Mouse (Mus musculus): ENCODE measurements around the gene Tmem199. TPM values are rescaled to one million over a fixed set of nuclear protein-coding genes. Genes with fewer than 3 reads are reported as not detected.

Tmem199 gene
- polyA plus RNA-seq, 1 experiment = 41.3 TPM

- no peaks in the 10 kb centered on the region for H3K27me3 ChIP-seq (ENCODE audit: control insufficient read depth, insufficient read depth, insufficient read length)
- H3ac ChIP-seq (ENCODE audit: control insufficient read depth, insufficient read length, low read depth) = no peak overlapping the region
- no peak for TF ChIP-seq CTCF (IDR thresholded peaks at IDR 0.05; ENCODE audit: control insufficient read depth, insufficient read depth, insufficient read length)
- H3K79me3 ChIP-seq (ENCODE audit: low read depth) = no peaks in the 10 kb centered on the region
- H3K36me3 ChIP-seq (ENCODE audit: control insufficient read depth, insufficient read depth) = no peaks in the 10 kb centered on the region
- H3K79me2 ChIP-seq (ENCODE audit: control insufficient read depth, insufficient read depth) = no peaks in the 10 kb centered on the region
- H3K4me3 ChIP-seq (ENCODE audit: insufficient read depth, poor library complexity, severe bottlenecking) = no peak overlapping the region
These were observed 49.3 kb downstream of the Tmem199 start for GRCm38 (mm10) chr11:78462669-78463068.

GRCm38 (mm10) chr11:78461894-78462293 lies 50.1 kb downstream of the Tmem199 start:
- TF ChIP-seq FOSL1 (IDR thresholded peaks at IDR 0.05; ENCODE audit: insufficient read depth, low read length, poor library complexity, severe bottlenecking) (no peak), MYOD1 (IDR thresholded peaks at IDR 0.05; ENCODE audit: control insufficient read depth, insufficient read length, low read depth) (no peak), MYOG (IDR thresholded peaks at IDR 0.05; ENCODE audit: control insufficient read depth, extremely low read depth, insufficient read length) (no peak), USF1 (IDR thresholded peaks at IDR 0.05; ENCODE audit: low read depth) (no peak), CEBPB (IDR thresholded peaks at IDR 0.05; ENCODE audit: low read depth) (no peak), CTCF (IDR thresholded peaks at IDR 0.05; ENCODE audit: control insufficient read depth, insufficient read depth, insufficient read length) (no peak)
- no peak overlapping the region for H3K4me3 ChIP-seq (ENCODE audit: insufficient read depth, poor library complexity, severe bottlenecking)
- no peaks in the 10 kb centered on the region for H3K36me3 ChIP-seq (ENCODE audit: control insufficient read depth, insufficient read depth)
- H3K79me2 ChIP-seq (ENCODE audit: control insufficient read depth, insufficient read depth) = no peaks in the 10 kb centered on the region
- H3K27me3 ChIP-seq (ENCODE audit: control insufficient read depth, insufficient read depth, insufficient read length) = no peaks in the 10 kb centered on the region
- H3ac ChIP-seq (ENCODE audit: control insufficient read depth, insufficient read length, low read depth) = no peak overlapping the region
- H3K79me3 ChIP-seq (ENCODE audit: low read depth) = no peaks in the 10 kb centered on the region

GRCm38 (mm10) chr11:78458740-78459139 lies 53.2 kb downstream of the Tmem199 start:
- Histone ChIP-seq H3K79me3 (ENCODE audit: low read depth) (no peaks in the 10 kb centered on the region), H3ac (ENCODE audit: control insufficient read depth, insufficient read length, low read depth) (no peak overlapping the region), H3K79me2 (ENCODE audit: control insufficient read depth, insufficient read depth) (no peaks in the 10 kb centered on the region), H3K36me3 (ENCODE audit: control insufficient read depth, insufficient read depth) (no peaks in the 10 kb centered on the region), H3K27me3 (ENCODE audit: control insufficient read depth, insufficient read depth, insufficient read length) (peaks cover 6% of the 10 kb centered on the region), H3K4me3 (ENCODE audit: insufficient read depth, poor library complexity, severe bottlenecking) (no peak overlapping the region)
- TF ChIP-seq MAX (IDR thresholded peaks at IDR 0.05) = no peak
- TF ChIP-seq USF1 (IDR thresholded peaks at IDR 0.05; ENCODE audit: low read depth) = no peak
- TF ChIP-seq MYOG (IDR thresholded peaks at IDR 0.05; ENCODE audit: control insufficient read depth, extremely low read depth, insufficient read length) = no peak
- no peak for TF ChIP-seq FOSL1 (IDR thresholded peaks at IDR 0.05; ENCODE audit: insufficient read depth, low read length, poor library complexity, severe bottlenecking)
- no peak for TF ChIP-seq CTCF (IDR thresholded peaks at IDR 0.05; ENCODE audit: control insufficient read depth, insufficient read depth, insufficient read length)
- no peak for TF ChIP-seq CEBPB (IDR thresholded peaks at IDR 0.05; ENCODE audit: low read depth)
- no peak for TF ChIP-seq MYOD1 (IDR thresholded peaks at IDR 0.05; ENCODE audit: control insufficient read depth, insufficient read length, low read depth)

Other genes starting within 250 kb of the Tmem199 start
- gene BC030499, start 221.3 kb downstream of the Tmem199 start, polyA plus RNA-seq (2012; fragmentation: generic; extraction: Trizol) = 0.02 TPM
- gene Spag5, start 210.6 kb downstream of the Tmem199 start, polyA plus RNA-seq (2012; fragmentation: generic; extraction: Trizol) = 33.1 TPM
- 0.91 TPM for gene Aldoc, start 189.2 kb downstream of the Tmem199 start, polyA plus RNA-seq (2012; fragmentation: generic; extraction: Trizol)
- 37.1 TPM for gene Pigs, start 183.8 kb downstream of the Tmem199 start, polyA plus RNA-seq (2012; fragmentation: generic; extraction: Trizol)
- 29.5 TPM for gene Unc119, start 168.7 kb downstream of the Tmem199 start, polyA plus RNA-seq (2012; fragmentation: generic; extraction: Trizol)
- 0.39 TPM for gene Foxn1, start 125.6 kb downstream of the Tmem199 start, polyA plus RNA-seq (2012; fragmentation: generic; extraction: Trizol)
- gene Slc13a2, start 90.0 kb downstream of the Tmem199 start, polyA plus RNA-seq (2012; fragmentation: generic; extraction: Trizol) = not detected
- 7.3 TPM for gene Slc46a1, start 46.5 kb downstream of the Tmem199 start, polyA plus RNA-seq (2012; fragmentation: generic; extraction: Trizol)
- gene Sarm1, start 14.4 kb downstream of the Tmem199 start, polyA plus RNA-seq (2012; fragmentation: generic; extraction: Trizol) = 0.19 TPM
- gene Vtn, start 13.1 kb downstream of the Tmem199 start, polyA plus RNA-seq (2012; fragmentation: generic; extraction: Trizol) = not detected
- 0.02 TPM for gene Sebox, start 8.7 kb downstream of the Tmem199 start, polyA plus RNA-seq (2012; fragmentation: generic; extraction: Trizol)
- gene Poldip2, start within 50 bp of the Tmem199 start, polyA plus RNA-seq (2012; fragmentation: generic; extraction: Trizol) = 111 TPM
- gene Tnfaip1, start 24.2 kb upstream of the Tmem199 start, polyA plus RNA-seq (2012; fragmentation: generic; extraction: Trizol) = 60.7 TPM
- gene Ift20, start 24.2 kb upstream of the Tmem199 start, polyA plus RNA-seq (2012; fragmentation: generic; extraction: Trizol) = 61.1 TPM
- 164 TPM for gene Tmem97, start 38.6 kb upstream of the Tmem199 start, polyA plus RNA-seq (2012; fragmentation: generic; extraction: Trizol)
- gene Nlk, start 185.2 kb upstream of the Tmem199 start, polyA plus RNA-seq (2012; fragmentation: generic; extraction: Trizol) = 5.9 TPM
- 29.8 TPM for gene Ccnq, start 239.6 kb upstream of the Tmem199 start, polyA plus RNA-seq (2012; fragmentation: generic; extraction: Trizol)